Mouse (Mus musculus) forebrain, embryonic 11.5 days (tissue): ENCODE results near the gene Slc27a1. TPM values are rescaled to one million over a fixed set of nuclear protein-coding genes. Genes with fewer than 3 reads are reported as not detected.

Source experiments
- ATAC-seq: fragments of 200-750 bp; cut with Nextera tagmentation; replicated peaks from 2 replicates; pipeline ENCODE4 v1.8.0; 2017; ENCODE audit warnings: moderate TSS enrichment; ENCODE audit not compliant: low FRiP score
- DNase-seq: peaks from one replicate; pipeline ENCODE4 v3.0.0-alpha.2; 2017; ENCODE audit warnings: low spot score
- H3K27ac ChIP-seq: fragments of 300-500 bp; sonication (generic); 2 replicates; pipeline ENCODE4 v1.5.1; 2014; ENCODE audit warnings: low read depth, low read length
- H3K27me3 ChIP-seq: fragments of 300-500 bp; sonication (generic); 2 replicates; pipeline ENCODE4 v1.6.1; 2014; ENCODE audit warnings: mild to moderate bottlenecking, low read length, mixed read lengths; ENCODE audit not compliant: control insufficient read depth, insufficient read depth
- H3K36me3 ChIP-seq: fragments of 300-500 bp; sonication (generic); 2 replicates; pipeline ENCODE4 v1.6.1; 2014; ENCODE audit warnings: mild to moderate bottlenecking, low read length, moderate library complexity, mixed read lengths; ENCODE audit not compliant: control insufficient read depth, insufficient read depth
- H3K4me1 ChIP-seq: fragments of 300-500 bp; sonication (generic); replicated peaks from 2 replicates; pipeline ENCODE4 v1.6.1; 2014; ENCODE audit warnings: low read length, mixed read lengths; ENCODE audit not compliant: control insufficient read depth, insufficient read depth
- H3K4me2 ChIP-seq: fragments of 300-500 bp; sonication (generic); 2 replicates; pipeline ENCODE4 v1.6.1; 2014; ENCODE audit warnings: low read depth, mild to moderate bottlenecking, low read length, moderate library complexity, mixed read lengths; ENCODE audit not compliant: severe bottlenecking
- H3K4me3 ChIP-seq: fragments of 300-500 bp; sonication (generic); 2 replicates; pipeline ENCODE4 v1.5.1; 2014; ENCODE audit warnings: low read depth, low read length
- H3K9ac ChIP-seq: fragments of 300-500 bp; sonication (generic); 2 replicates; pipeline ENCODE4 v1.6.1; 2014; ENCODE audit warnings: low read length
- H3K9me3 ChIP-seq: fragments of 300-500 bp; sonication (generic); 2 replicates; pipeline ENCODE4 v1.6.1; 2016; ENCODE audit warnings: low read length, mixed read lengths; ENCODE audit not compliant: control insufficient read depth
- WGBS: fragments of 180-500 bp; shearing (Covaris S2); extraction: QIAGEN DNeasy Blood & Tissue Kit; methylation state at CpG from one replicate; pipeline ENCODE4 v1.1.7; 2014; 5-methylcytosine and 5-hydroxymethylcytosine counted together
- microRNA-seq: library from miRNA; unstranded; fragments of <30 nt; microRNA quantifications from one replicate; pipeline ENCODE4, GENCODE M21; 2016; ENCODE audit not compliant: insufficient number of aligned reads
- polyA plus RNA-seq: library from polyadenylated mRNA; unstranded; fragments of >200 nt; fragmentation: Nextera tagmentation; extraction: Ambion mirVana; gene quantifications from 2 replicates; pipeline ENCODE4 v1.2.1, GENCODE M21; 2014

Gene Slc27a1
- polyA plus RNA-seq, 1 experiment from 2014 or later: 18.4 TPM

GRCm38 (mm10) chr8:71629096-71629697 is 60.5 kb downstream of the Slc27a1 start:
- Histone ChIP-seq H3K27me3 (peaks cover 16% of the 10 kb centered on the region), H3K9ac (peak overlapping the region; percentile 66), H3K4me2 (peak overlapping the region; percentile 94), H3K9me3 (peaks cover 3% of the 10 kb centered on the region; the same call in 1 of the 2 replicates), H3K4me1 (peaks cover 3% of the 10 kb centered on the region; the same call in 1 of the 2 replicates), H3K4me3 (peak overlapping the region; percentile 44), H3K36me3 (no peaks in the 10 kb centered on the region), H3K27ac (no peak overlapping the region)
- under 1% methylated on average over 55 of the region's 55 CpGs for WGBS
- ATAC-seq: peak; percentile 88
- peak; percentile 96 for DNase-seq

GRCm38 (mm10) chr8:71629781-71630212 is 61.1 kb downstream of the Slc27a1 start:
- Histone ChIP-seq H3K9me3 (peaks cover 3% of the 10 kb centered on the region; the same call in 1 of the 2 replicates), H3K36me3 (no peaks in the 10 kb centered on the region), H3K27ac (no peak overlapping the region), H3K4me2 (peak overlapping the region; percentile 94), H3K4me1 (peaks cover 8% of the 10 kb centered on the region; the same call in 1 of the 2 replicates), H3K27me3 (peaks cover 18% of the 10 kb centered on the region), H3K9ac (peak overlapping the region; percentile 47), H3K4me3 (peak overlapping the region; percentile 44)
- peak; percentile 59 for ATAC-seq
- 2% methylated on average over 21 of the region's 25 CpGs for WGBS
- peak; percentile 72 for DNase-seq

GRCm38 (mm10) chr8:71630761-71631160 is 62.1 kb downstream of the Slc27a1 start:
- Histone ChIP-seq H3K36me3 (no peaks in the 10 kb centered on the region), H3K4me2 (no peak overlapping the region), H3K4me3 (no peak overlapping the region), H3K9ac (no peak overlapping the region), H3K4me1 (peaks cover 8% of the 10 kb centered on the region; the same call in 1 of the 2 replicates), H3K27ac (no peak overlapping the region), H3K27me3 (peaks cover 20% of the 10 kb centered on the region), H3K9me3 (peaks cover 3% of the 10 kb centered on the region; the same call in 1 of the 2 replicates)
- ATAC-seq (no peak), DNase-seq (no peak)
- WGBS: 88% methylated on average over 6 of the region's 6 CpGs

GRCm38 (mm10) chr8:71631897-71632296 is 63.2 kb downstream of the Slc27a1 start:
- WGBS: 69% methylated on average over 2 of the region's 2 CpGs
- no peak overlapping the region for H3K4me2 ChIP-seq
- no peak overlapping the region for H3K27ac ChIP-seq
- DNase-seq (no peak), ATAC-seq (no peak)
- H3K27me3 ChIP-seq: peaks cover 20% of the 10 kb centered on the region
- peaks cover 8% of the 10 kb centered on the region; the same call in 1 of the 2 replicates for H3K4me1 ChIP-seq
- H3K36me3 ChIP-seq: no peaks in the 10 kb centered on the region
- H3K9ac ChIP-seq: no peak overlapping the region
- no peak overlapping the region for H3K4me3 ChIP-seq
- H3K9me3 ChIP-seq: peaks cover 3% of the 10 kb centered on the region; the same call in 1 of the 2 replicates

GRCm38 (mm10) chr8:71633164-71633563 is 64.5 kb downstream of the Slc27a1 start:
- no peak overlapping the region for H3K4me2 ChIP-seq
- whole genome bisulfite sequencing: 9% methylated on average over 16 of the region's 22 CpGs
- no peaks in the 10 kb centered on the region for H3K36me3 ChIP-seq
- peaks cover 3% of the 10 kb centered on the region; the same call in 1 of the 2 replicates for H3K9me3 ChIP-seq
- ATAC-seq (no peak), DNase-seq (peak; percentile 63)
- H3K9ac ChIP-seq: no peak overlapping the region
- no peak overlapping the region for H3K4me3 ChIP-seq
- H3K4me1 ChIP-seq: peaks cover 8% of the 10 kb centered on the region; the same call in 1 of the 2 replicates
- peaks cover 20% of the 10 kb centered on the region for H3K27me3 ChIP-seq
- H3K27ac ChIP-seq: no peak overlapping the region

GRCm38 (mm10) chr8:71633981-71634667 is 65.4 kb downstream of the Slc27a1 start:
- Histone ChIP-seq H3K4me3 (0 out of 2 replicates have a peak overlapping the region, but pooled peaks have one; percentile 6), H3K27ac (no peak overlapping the region), H3K9me3 (peaks cover 3% of the 10 kb centered on the region; the same call in 1 of the 2 replicates), H3K4me2 (peak overlapping the region; percentile 42; the same call in 1 of the 2 replicates), H3K27me3 (peaks cover 20% of the 10 kb centered on the region), H3K36me3 (no peaks in the 10 kb centered on the region), H3K9ac (peak overlapping the region; percentile 45; the same call in 1 of the 2 replicates), H3K4me1 (peaks cover 6% of the 10 kb centered on the region; the same call in 1 of the 2 replicates)
- DNase-seq (peak; percentile 84), ATAC-seq (peak; percentile 52)
- WGBS: 2% methylated on average over 26 of the region's 26 CpGs

Small RNA genes within 50 kb of the gene (microRNA-seq; reads per million reads assigned to microRNA genes)
- gene Mir6769b: not detected

Other genes starting within 250 kb of the Slc27a1 start
- gene Use1, start 202.0 kb upstream of the Slc27a1 start, polyA plus RNA-seq: 69.3 and 82.5 TPM in 2 replicates
- gene Ocel1, start 197.6 kb upstream of the Slc27a1 start, polyA plus RNA-seq: 2.9 and 3.3 TPM in 2 replicates
- 49.1 and 51.4 TPM in 2 replicates for gene Nr2f6, start 186.9 kb upstream of the Slc27a1 start, polyA plus RNA-seq
- gene Ushbp1, start 173.1 kb upstream of the Slc27a1 start, polyA plus RNA-seq: 4.2 and 4.5 TPM in 2 replicates
- 106 and 119 TPM in 2 replicates for gene Babam1, start 172.0 kb upstream of the Slc27a1 start, polyA plus RNA-seq
- 38.7 and 42.2 TPM in 2 replicates for gene Ankle1, start 162.9 kb upstream of the Slc27a1 start, polyA plus RNA-seq
- 76.6 and 76.7 TPM in 2 replicates for gene Abhd8, start 105.2 kb upstream of the Slc27a1 start, polyA plus RNA-seq
- 186 TPM in 2 replicates for gene Mrpl34, start 103.9 kb upstream of the Slc27a1 start, polyA plus RNA-seq
- 133 and 146 TPM in 2 replicates for gene Dda1, start 99.7 kb upstream of the Slc27a1 start, polyA plus RNA-seq
- 5.7 and 9.3 TPM in 2 replicates for gene Ano8, start 82.9 kb upstream of the Slc27a1 start, polyA plus RNA-seq
- gene Gtpbp3, start 80.8 kb upstream of the Slc27a1 start, polyA plus RNA-seq: 7.9 and 10.8 TPM in 2 replicates
- gene Plvap, start 57.1 kb upstream of the Slc27a1 start, polyA plus RNA-seq: 42.5 and 43.4 TPM in 2 replicates
- gene Ccdc194, start 43.2 kb upstream of the Slc27a1 start, polyA plus RNA-seq: 0.29 TPM in 1 of 2 replicates, not detected in the other
- 3.1 and 4.9 TPM in 2 replicates for gene Bst2, start 31.4 kb upstream of the Slc27a1 start, polyA plus RNA-seq
- gene Mvb12a, start 26.0 kb upstream of the Slc27a1 start, polyA plus RNA-seq: 50.1 and 62.8 TPM in 2 replicates
- gene Tmem221, start 10.0 kb upstream of the Slc27a1 start, polyA plus RNA-seq: 0.15 TPM in 1 of 2 replicates, not detected in the other
- gene Nxnl1, start 2.3 kb upstream of the Slc27a1 start, polyA plus RNA-seq: not detected in 2 replicates
- 218 and 238 TPM in 2 replicates for gene Pgls, start 23.3 kb downstream of the Slc27a1 start, polyA plus RNA-seq
- gene Fam129c, start 28.8 kb downstream of the Slc27a1 start, polyA plus RNA-seq: 3.2 and 4.3 TPM in 2 replicates
- 41.8 and 48.6 TPM in 2 replicates for gene Colgalt1, start 42.1 kb downstream of the Slc27a1 start, polyA plus RNA-seq
- gene Unc13a, start 102.9 kb downstream of the Slc27a1 start, polyA plus RNA-seq: 6.5 and 6.6 TPM in 2 replicates
- gene Jak3, start 107.4 kb downstream of the Slc27a1 start, polyA plus RNA-seq: 2.3 TPM in 2 replicates
- gene Insl3, start 120.3 kb downstream of the Slc27a1 start, polyA plus RNA-seq: not detected in 2 replicates
- 0.51 and 0.64 TPM in 2 replicates for gene B3gnt3, start 132.9 kb downstream of the Slc27a1 start, polyA plus RNA-seq
- gene Fcho1, start 156.8 kb downstream of the Slc27a1 start, polyA plus RNA-seq: 21.3 and 23.2 TPM in 2 replicates